Mouse (Mus musculus): ENCODE data around the gene Pkp1. TPM values are rescaled to one million over a fixed set of nuclear protein-coding genes. Genes with fewer than 3 reads are reported as not detected.

Gene Pkp1
- polyA plus RNA-seq, 1 experiment from 2014 or later: 0.43 TPM

GRCm38 (mm10) chr1:135899295-135899694 is 19.7 kb downstream of the Pkp1 start:
- Histone ChIP-seq H3K27ac (replicated peaks; ENCODE audit: low read depth, low read length) (no peak overlapping the region), H3K9ac (replicated peaks; ENCODE audit: low read length) (no peak overlapping the region), H3K9me3 (replicated peaks; ENCODE audit: control insufficient read depth, low read length) (no peaks in the 10 kb centered on the region), H3K27me3 (ENCODE audit: control insufficient read depth, insufficient read depth, low read length) (no peaks in the 10 kb centered on the region), H3K4me3 (ENCODE audit: low read depth, low read length) (no peak overlapping the region), H3K36me3 (replicated peaks; ENCODE audit: control insufficient read depth, insufficient read depth, low read depth, low read length) (no peaks in the 10 kb centered on the region), H3K4me2 (ENCODE audit: low read depth, low read length) (no peak overlapping the region), H3K4me1 (ENCODE audit: control insufficient read depth, insufficient read depth, low read length) (no peaks in the 10 kb centered on the region)
- DNase-seq (ENCODE audit: low spot score) (no peak), ATAC-seq (replicated peaks; ENCODE audit: insufficient number of reproducible peaks, low FRiP score, low TSS enrichment, low read depth) (no peak)
- WGBS: 86% methylated on average over 6 of the region's 6 CpGs

- H3K4me3 ChIP-seq (ENCODE audit: low read depth, low read length): no peak overlapping the region
- H3K9ac ChIP-seq (replicated peaks; ENCODE audit: low read length): no peak overlapping the region
- no peaks in the 10 kb centered on the region for H3K36me3 ChIP-seq (replicated peaks; ENCODE audit: control insufficient read depth, insufficient read depth, low read depth, low read length)
- ATAC-seq (replicated peaks; ENCODE audit: insufficient number of reproducible peaks, low FRiP score, low TSS enrichment, low read depth) (no peak), DNase-seq (ENCODE audit: low spot score) (no peak)
- 88% methylated on average over 4 of the region's 4 CpGs for WGBS
- H3K4me2 ChIP-seq (ENCODE audit: low read depth, low read length): no peak overlapping the region
- no peaks in the 10 kb centered on the region for H3K4me1 ChIP-seq (ENCODE audit: control insufficient read depth, insufficient read depth, low read length)
- no peaks in the 10 kb centered on the region for H3K27me3 ChIP-seq (ENCODE audit: control insufficient read depth, insufficient read depth, low read length)
- H3K27ac ChIP-seq (replicated peaks; ENCODE audit: low read depth, low read length): no peak overlapping the region
- no peaks in the 10 kb centered on the region for H3K9me3 ChIP-seq (replicated peaks; ENCODE audit: control insufficient read depth, low read length)
Measured at GRCm38 (mm10) chr1:135895367-135895766, 23.6 kb downstream of the Pkp1 start.

GRCm38 (mm10) chr1:135893377-135893776 is 25.6 kb downstream of the Pkp1 start:
- Histone ChIP-seq H3K4me1 (ENCODE audit: control insufficient read depth, insufficient read depth, low read length) (no peaks in the 10 kb centered on the region), H3K27me3 (ENCODE audit: control insufficient read depth, insufficient read depth, low read length) (no peaks in the 10 kb centered on the region), H3K4me3 (ENCODE audit: low read depth, low read length) (no peak overlapping the region), H3K4me2 (ENCODE audit: low read depth, low read length) (no peak overlapping the region), H3K36me3 (replicated peaks; ENCODE audit: control insufficient read depth, insufficient read depth, low read depth, low read length) (no peaks in the 10 kb centered on the region), H3K9me3 (replicated peaks; ENCODE audit: control insufficient read depth, low read length) (no peaks in the 10 kb centered on the region), H3K9ac (replicated peaks; ENCODE audit: low read length) (no peak overlapping the region), H3K27ac (replicated peaks; ENCODE audit: low read depth, low read length) (no peak overlapping the region)
- 94% methylated on average over 3 of the region's 3 CpGs for WGBS
- ATAC-seq (replicated peaks; ENCODE audit: insufficient number of reproducible peaks, low FRiP score, low TSS enrichment, low read depth) (no peak), DNase-seq (ENCODE audit: low spot score) (no peak)

GRCm38 (mm10) chr1:135892764-135893163 is 26.2 kb downstream of the Pkp1 start:
- H3K4me3 ChIP-seq (ENCODE audit: low read depth, low read length): no peak overlapping the region
- ATAC-seq (replicated peaks; ENCODE audit: insufficient number of reproducible peaks, low FRiP score, low TSS enrichment, low read depth): no peak
- no peaks in the 10 kb centered on the region for H3K36me3 ChIP-seq (replicated peaks; ENCODE audit: control insufficient read depth, insufficient read depth, low read depth, low read length)
- no peak overlapping the region for H3K4me2 ChIP-seq (ENCODE audit: low read depth, low read length)
- no peaks in the 10 kb centered on the region for H3K27me3 ChIP-seq (ENCODE audit: control insufficient read depth, insufficient read depth, low read length)
- 78% methylated on average over 6 of the region's 6 CpGs for WGBS
- no peaks in the 10 kb centered on the region for H3K9me3 ChIP-seq (replicated peaks; ENCODE audit: control insufficient read depth, low read length)
- DNase-seq (ENCODE audit: low spot score): no peak
- H3K9ac ChIP-seq (replicated peaks; ENCODE audit: low read length): no peak overlapping the region
- no peak overlapping the region for H3K27ac ChIP-seq (replicated peaks; ENCODE audit: low read depth, low read length)
- H3K4me1 ChIP-seq (ENCODE audit: control insufficient read depth, insufficient read depth, low read length): no peaks in the 10 kb centered on the region

GRCm38 (mm10) chr1:135892233-135892632 is 26.8 kb downstream of the Pkp1 start:
- WGBS: 77% methylated on average over 6 of the region's 6 CpGs
- Histone ChIP-seq H3K36me3 (replicated peaks; ENCODE audit: control insufficient read depth, insufficient read depth, low read depth, low read length) (no peaks in the 10 kb centered on the region), H3K4me1 (ENCODE audit: control insufficient read depth, insufficient read depth, low read length) (no peaks in the 10 kb centered on the region), H3K27me3 (ENCODE audit: control insufficient read depth, insufficient read depth, low read length) (no peaks in the 10 kb centered on the region), H3K9ac (replicated peaks; ENCODE audit: low read length) (no peak overlapping the region), H3K4me3 (ENCODE audit: low read depth, low read length) (no peak overlapping the region), H3K27ac (replicated peaks; ENCODE audit: low read depth, low read length) (no peak overlapping the region), H3K4me2 (ENCODE audit: low read depth, low read length) (no peak overlapping the region), H3K9me3 (replicated peaks; ENCODE audit: control insufficient read depth, low read length) (no peaks in the 10 kb centered on the region)
- no peak for ATAC-seq (replicated peaks; ENCODE audit: insufficient number of reproducible peaks, low FRiP score, low TSS enrichment, low read depth)
- DNase-seq (ENCODE audit: low spot score): no peak

GRCm38 (mm10) chr1:135891424-135892216 is 27.4 kb downstream of the Pkp1 start:
- DNase-seq (ENCODE audit: low spot score) (no peak), ATAC-seq (replicated peaks; ENCODE audit: insufficient number of reproducible peaks, low FRiP score, low TSS enrichment, low read depth) (no peak)
- no peaks in the 10 kb centered on the region for H3K36me3 ChIP-seq (replicated peaks; ENCODE audit: control insufficient read depth, insufficient read depth, low read depth, low read length)
- H3K9me3 ChIP-seq (replicated peaks; ENCODE audit: control insufficient read depth, low read length): no peaks in the 10 kb centered on the region
- H3K4me1 ChIP-seq (ENCODE audit: control insufficient read depth, insufficient read depth, low read length): no peaks in the 10 kb centered on the region
- no peak overlapping the region for H3K9ac ChIP-seq (replicated peaks; ENCODE audit: low read length)
- no peak overlapping the region for H3K4me3 ChIP-seq (ENCODE audit: low read depth, low read length)
- H3K27me3 ChIP-seq (ENCODE audit: control insufficient read depth, insufficient read depth, low read length): no peaks in the 10 kb centered on the region
- no peak overlapping the region for H3K4me2 ChIP-seq (ENCODE audit: low read depth, low read length)
- H3K27ac ChIP-seq (replicated peaks; ENCODE audit: low read depth, low read length): no peak overlapping the region
- WGBS: 72% methylated on average over 11 of the region's 11 CpGs

GRCm38 (mm10) chr1:135889461-135890185 is 29.4 kb downstream of the Pkp1 start:
- Histone ChIP-seq H3K4me1 (ENCODE audit: control insufficient read depth, insufficient read depth, low read length) (no peaks in the 10 kb centered on the region), H3K27me3 (ENCODE audit: control insufficient read depth, insufficient read depth, low read length) (no peaks in the 10 kb centered on the region), H3K4me3 (ENCODE audit: low read depth, low read length) (no peak overlapping the region), H3K36me3 (replicated peaks; ENCODE audit: control insufficient read depth, insufficient read depth, low read depth, low read length) (no peaks in the 10 kb centered on the region), H3K27ac (replicated peaks; ENCODE audit: low read depth, low read length) (no peak overlapping the region), H3K9ac (replicated peaks; ENCODE audit: low read length) (no peak overlapping the region), H3K9me3 (replicated peaks; ENCODE audit: control insufficient read depth, low read length) (no peaks in the 10 kb centered on the region), H3K4me2 (ENCODE audit: low read depth, low read length) (no peak overlapping the region)
- 79% methylated on average over 20 of the region's 20 CpGs for WGBS
- no peak for DNase-seq (ENCODE audit: low spot score)
- no peak for ATAC-seq (replicated peaks; ENCODE audit: insufficient number of reproducible peaks, low FRiP score, low TSS enrichment, low read depth)

- no peak for ATAC-seq (replicated peaks; ENCODE audit: insufficient number of reproducible peaks, low FRiP score, low TSS enrichment, low read depth)
- Histone ChIP-seq H3K27ac (replicated peaks; ENCODE audit: low read depth, low read length) (no peak overlapping the region), H3K27me3 (ENCODE audit: control insufficient read depth, insufficient read depth, low read length) (no peaks in the 10 kb centered on the region), H3K4me3 (ENCODE audit: low read depth, low read length) (no peak overlapping the region), H3K9me3 (replicated peaks; ENCODE audit: control insufficient read depth, low read length) (no peaks in the 10 kb centered on the region), H3K36me3 (replicated peaks; ENCODE audit: control insufficient read depth, insufficient read depth, low read depth, low read length) (no peaks in the 10 kb centered on the region), H3K4me1 (ENCODE audit: control insufficient read depth, insufficient read depth, low read length) (no peaks in the 10 kb centered on the region), H3K9ac (replicated peaks; ENCODE audit: low read length) (no peak overlapping the region), H3K4me2 (ENCODE audit: low read depth, low read length) (no peak overlapping the region)
- 73% methylated on average over 10 of the region's 10 CpGs for WGBS
- peak; percentile 78 for DNase-seq (ENCODE audit: low spot score)
Measured at GRCm38 (mm10) chr1:135882385-135883109, 36.5 kb downstream of the Pkp1 start.

All from embryonic facial prominence, embryonic 11.5 days (tissue).